Mouse (Mus musculus): ENCODE measurements at regions not wholly inside any gene's neighbourhood (a gene's known extent, or its start where the extent isn't known, plus 50 kb on each side); places are given as distances from the start of the nearest gene placed in this dataset.

DNA sequence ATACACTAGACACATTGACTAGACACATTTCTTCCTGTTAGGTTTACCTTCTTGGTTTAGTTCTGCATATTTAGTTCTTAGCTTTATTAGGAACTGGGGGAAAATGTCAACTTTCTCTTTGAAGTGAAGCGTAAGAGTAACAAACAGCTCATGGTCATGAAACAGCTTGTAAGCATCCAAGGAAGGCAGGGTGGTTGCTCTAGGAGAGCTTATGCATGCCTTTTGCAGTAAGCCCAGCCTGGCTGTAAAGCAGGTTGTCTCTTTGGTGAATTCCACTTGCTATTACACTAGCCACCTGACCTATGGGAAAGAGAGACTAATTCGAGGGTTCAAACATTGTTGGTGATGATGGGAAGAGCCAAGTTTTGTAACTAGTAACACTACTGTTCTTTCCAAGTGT lies 168.9 kb upstream of the Trib2 start:
- Histone ChIP-seq H3K4me1 (ENCODE audit: control insufficient read depth, insufficient read depth, low read length) (no peaks in the 10 kb centered on the region), H3K4me3 (replicated peaks; ENCODE audit: control insufficient read depth, low read depth, low read length) (no peak overlapping the region), H3K27ac (ENCODE audit: control insufficient read depth, insufficient read depth, low read depth, low read length, poor library complexity) (no peak overlapping the region)
- no peak for TF ChIP-seq CTCF (IDR thresholded peaks at IDR 0.05; ENCODE audit: control insufficient read depth, insufficient read depth, low read length)
- no peak for TF ChIP-seq POLR2A (IDR thresholded peaks at IDR 0.05; ENCODE audit: borderline replicate concordance, control insufficient read depth, low read depth, low read length)
- 79% methylated on average over 2 of the region's 2 CpGs for WGBS

- Histone ChIP-seq H3K4me1 (ENCODE audit: control insufficient read depth, insufficient read depth, low read length) (no peaks in the 10 kb centered on the region), H3K27ac (ENCODE audit: control insufficient read depth, insufficient read depth, low read depth, low read length, poor library complexity) (no peak overlapping the region), H3K4me3 (replicated peaks; ENCODE audit: control insufficient read depth, low read depth, low read length) (no peak overlapping the region)
- 83% methylated on average over 11 of the region's 11 CpGs for WGBS
- TF ChIP-seq CTCF (IDR thresholded peaks at IDR 0.05; ENCODE audit: control insufficient read depth, insufficient read depth, low read length) (no peak), POLR2A (IDR thresholded peaks at IDR 0.05; ENCODE audit: borderline replicate concordance, control insufficient read depth, low read depth, low read length) (no peak)
Observed at GRCm38 (mm10) chr12:15983591-15984300, 167.0 kb upstream of the Trib2 start.

- WGBS = 71% methylated on average over 1 of the region's 1 CpGs
- TF ChIP-seq POLR2A (IDR thresholded peaks at IDR 0.05; ENCODE audit: borderline replicate concordance, control insufficient read depth, low read depth, low read length) (no peak), CTCF (IDR thresholded peaks at IDR 0.05; ENCODE audit: control insufficient read depth, insufficient read depth, low read length) (no peak)
- no peaks in the 10 kb centered on the region for H3K4me1 ChIP-seq (ENCODE audit: control insufficient read depth, insufficient read depth, low read length)
- no peak overlapping the region for H3K4me3 ChIP-seq (replicated peaks; ENCODE audit: control insufficient read depth, low read depth, low read length)
- no peak overlapping the region for H3K27ac ChIP-seq (ENCODE audit: control insufficient read depth, insufficient read depth, low read depth, low read length, poor library complexity)
Observed at GRCm38 (mm10) chr12:15981741-15982140, 165.0 kb upstream of the Trib2 start.

DNA sequence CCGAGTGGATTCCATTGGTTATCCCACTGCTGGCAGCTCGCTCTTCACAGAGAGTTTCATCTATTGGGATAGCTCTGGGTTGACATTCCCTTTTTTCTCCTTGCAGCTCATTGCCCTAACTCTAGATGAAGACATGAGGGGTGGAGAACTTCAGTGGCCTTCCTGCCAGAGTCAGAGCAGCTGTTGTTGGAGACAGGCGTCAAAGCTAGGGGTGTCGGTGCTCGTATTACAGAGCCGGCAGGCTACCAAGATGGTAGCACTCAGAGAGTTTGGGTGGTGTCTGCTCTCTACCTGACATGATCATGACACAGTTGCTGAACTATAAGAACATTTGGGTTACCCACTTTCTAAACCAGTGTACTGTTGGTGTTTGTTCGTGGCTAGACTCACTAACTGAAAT lies 162.5 kb upstream of the Trib2 start:
- no peak overlapping the region for H3K4me3 ChIP-seq (replicated peaks; ENCODE audit: control insufficient read depth, low read depth, low read length)
- WGBS = 84% methylated on average over 7 of the region's 7 CpGs
- H3K4me1 ChIP-seq (ENCODE audit: control insufficient read depth, insufficient read depth, low read length) = no peaks in the 10 kb centered on the region
- no peak for TF ChIP-seq CTCF (IDR thresholded peaks at IDR 0.05; ENCODE audit: control insufficient read depth, insufficient read depth, low read length)
- no peak for TF ChIP-seq POLR2A (IDR thresholded peaks at IDR 0.05; ENCODE audit: borderline replicate concordance, control insufficient read depth, low read depth, low read length)
- H3K27ac ChIP-seq (ENCODE audit: control insufficient read depth, insufficient read depth, low read depth, low read length, poor library complexity) = no peak overlapping the region

DNA sequence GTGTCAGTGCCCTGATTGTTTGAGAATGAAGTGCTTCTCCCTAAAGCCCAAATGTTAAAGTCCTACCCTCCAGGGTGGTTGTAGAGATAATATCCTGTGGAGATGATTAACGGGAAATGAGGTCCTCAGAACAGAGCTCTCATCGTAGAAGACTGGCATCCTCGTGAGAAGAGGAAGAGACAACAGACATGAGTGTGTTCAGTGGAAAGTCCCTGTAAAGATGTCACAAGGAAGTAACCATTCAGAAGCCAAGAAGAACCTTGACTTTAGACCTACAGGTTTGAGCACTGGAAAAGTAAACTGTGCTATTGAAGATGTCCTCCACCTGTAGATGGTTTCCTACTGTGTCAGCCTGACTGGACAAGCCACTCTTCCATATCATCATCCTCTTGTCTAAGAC lies 155.1 kb upstream of the Trib2 start:
- no peak overlapping the region for H3K27ac ChIP-seq (ENCODE audit: control insufficient read depth, insufficient read depth, low read depth, low read length, poor library complexity)
- TF ChIP-seq POLR2A (IDR thresholded peaks at IDR 0.05; ENCODE audit: borderline replicate concordance, control insufficient read depth, low read depth, low read length) = no peak
- TF ChIP-seq CTCF (IDR thresholded peaks at IDR 0.05; ENCODE audit: control insufficient read depth, insufficient read depth, low read length) = no peak
- 64% methylated on average over 3 of the region's 3 CpGs for WGBS
- no peak overlapping the region for H3K4me3 ChIP-seq (replicated peaks; ENCODE audit: control insufficient read depth, low read depth, low read length)
- no peaks in the 10 kb centered on the region for H3K4me1 ChIP-seq (ENCODE audit: control insufficient read depth, insufficient read depth, low read length)

DNA sequence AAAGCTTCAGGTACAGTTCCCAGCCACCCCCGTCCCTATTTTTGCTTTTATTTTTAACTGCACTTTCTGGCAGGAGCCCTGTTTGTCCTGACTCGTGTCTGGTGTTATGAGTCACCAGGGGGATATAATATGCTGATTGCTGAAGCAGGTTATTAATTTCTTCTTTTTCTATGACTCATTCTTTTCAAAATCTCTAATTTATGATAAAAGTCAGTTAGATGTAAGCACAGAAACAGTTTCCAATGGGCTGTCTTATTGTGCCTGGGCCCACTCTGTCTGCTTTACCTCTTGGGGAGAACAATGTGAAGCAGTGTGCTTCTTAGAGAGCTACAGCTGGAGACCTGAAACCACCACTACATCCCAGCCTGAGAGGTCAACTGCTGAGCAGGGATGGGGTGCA lies 153.5 kb upstream of the Trib2 start:
- TF ChIP-seq POLR2A (IDR thresholded peaks at IDR 0.05; ENCODE audit: borderline replicate concordance, control insufficient read depth, low read depth, low read length) = no peak
- TF ChIP-seq CTCF (IDR thresholded peaks at IDR 0.05; ENCODE audit: control insufficient read depth, insufficient read depth, low read length) = no peak
- H3K27ac ChIP-seq (ENCODE audit: control insufficient read depth, insufficient read depth, low read depth, low read length, poor library complexity) = no peak overlapping the region
- H3K4me1 ChIP-seq (ENCODE audit: control insufficient read depth, insufficient read depth, low read length) = no peaks in the 10 kb centered on the region
- no peak overlapping the region for H3K4me3 ChIP-seq (replicated peaks; ENCODE audit: control insufficient read depth, low read depth, low read length)
- 79% methylated on average over 2 of the region's 2 CpGs for WGBS

GRCm38 (mm10) chr12:15967550-15968102 lies 150.9 kb upstream of the Trib2 start:
- Histone ChIP-seq H3K4me1 (ENCODE audit: control insufficient read depth, insufficient read depth, low read length) (no peaks in the 10 kb centered on the region), H3K27ac (ENCODE audit: control insufficient read depth, insufficient read depth, low read depth, low read length, poor library complexity) (no peak overlapping the region), H3K4me3 (replicated peaks; ENCODE audit: control insufficient read depth, low read depth, low read length) (no peak overlapping the region)
- WGBS = 36% methylated on average over 5 of the region's 5 CpGs
- TF ChIP-seq CTCF (IDR thresholded peaks at IDR 0.05; ENCODE audit: control insufficient read depth, insufficient read depth, low read length) (no peak), POLR2A (IDR thresholded peaks at IDR 0.05; ENCODE audit: borderline replicate concordance, control insufficient read depth, low read depth, low read length) (no peak)

DNA sequence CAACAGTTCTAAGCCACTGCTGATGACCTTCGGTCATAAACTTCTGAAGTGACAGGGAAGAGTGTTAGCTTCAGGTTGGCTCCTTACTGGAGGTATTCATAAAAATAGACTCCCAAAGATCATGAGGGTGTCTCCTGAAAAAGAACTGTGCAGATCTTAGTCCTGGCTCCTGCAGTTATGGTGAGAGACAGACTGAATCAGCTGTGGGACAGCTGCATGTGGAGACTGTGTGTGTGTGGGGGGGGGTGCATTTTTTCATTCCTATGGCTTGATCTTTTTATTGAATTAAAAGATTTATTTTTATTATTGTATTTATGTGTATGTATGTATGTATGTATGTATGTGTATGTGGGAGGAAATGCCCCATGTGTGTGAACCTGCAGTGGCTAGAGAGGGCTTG lies 149.9 kb upstream of the Trib2 start:
- no peak for TF ChIP-seq POLR2A (IDR thresholded peaks at IDR 0.05; ENCODE audit: borderline replicate concordance, control insufficient read depth, low read depth, low read length)
- no peak for TF ChIP-seq CTCF (IDR thresholded peaks at IDR 0.05; ENCODE audit: control insufficient read depth, insufficient read depth, low read length)
- Histone ChIP-seq H3K27ac (ENCODE audit: control insufficient read depth, insufficient read depth, low read depth, low read length, poor library complexity) (no peak overlapping the region), H3K4me1 (ENCODE audit: control insufficient read depth, insufficient read depth, low read length) (no peaks in the 10 kb centered on the region), H3K4me3 (replicated peaks; ENCODE audit: control insufficient read depth, low read depth, low read length) (no peak overlapping the region)
- WGBS = 82% methylated on average over 1 of the region's 1 CpGs
